Mouse (Mus musculus) kidney, postnatal 14 days (tissue): Measurements from ENCODE around the gene Gm10553.
"Not testable (repeated sequence)": the region's sequence is repeated elsewhere in the genome, so short reads cannot be mapped to it uniquely, and the experiment has no call there.

Source experiments
- DNase-seq: peaks from one replicate; pipeline ENCODE4 v3.0.0; 2022; ENCODE audit warnings: mixed read lengths

Gm10553 gene

GRCm38 (mm10) chr1:85099864-85100263, at the start of gene Gm10553:
Gm10553 (plus strand) TSS chr1:85100164.
- DNase-seq = not testable (repeated sequence)

GRCm38 (mm10) chr1:85071690-85072089, 28.3 kb upstream of the Gm10553 start:
- not testable (repeated sequence) for DNase-seq

DNA sequence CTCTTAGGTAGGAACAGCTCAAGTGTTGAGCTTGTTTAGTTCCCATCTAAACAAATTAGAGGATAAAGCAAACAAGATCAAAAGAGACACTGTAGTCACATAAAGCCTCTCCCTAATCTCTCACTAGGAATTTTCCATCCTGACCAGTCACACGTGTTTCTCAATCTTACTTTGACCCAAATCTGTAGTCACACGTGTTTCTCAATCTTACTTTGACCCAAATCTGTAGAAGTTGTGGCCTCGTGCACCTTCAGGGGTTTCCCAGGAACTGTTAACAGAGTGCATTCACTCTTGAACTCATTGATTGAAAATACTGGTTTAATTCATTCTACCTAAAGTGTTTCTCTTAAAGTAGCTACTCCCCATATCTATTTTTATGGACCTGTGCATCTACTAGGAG, 26.9 kb upstream of the Gm10553 start:
- not testable (repeated sequence) for DNase-seq

DNA sequence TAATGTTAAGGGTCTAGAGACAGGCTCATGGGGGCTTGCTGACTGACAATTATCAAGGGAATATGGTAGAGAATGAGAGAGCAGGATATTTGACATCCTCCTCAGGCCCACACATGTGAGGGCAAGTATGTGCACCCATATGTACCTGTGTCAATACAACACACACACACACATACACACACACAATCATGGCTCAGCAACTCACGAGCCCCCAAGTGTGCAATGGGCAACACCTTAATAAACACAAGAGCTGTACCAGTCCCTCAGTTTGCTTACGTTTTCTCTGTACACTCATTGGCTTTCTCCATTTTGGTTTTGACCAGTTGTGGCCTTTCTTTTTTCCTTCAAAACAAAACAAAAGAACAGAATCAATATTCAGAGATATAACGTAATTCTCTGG, 15.2 kb upstream of the Gm10553 start:
- DNase-seq = not testable (repeated sequence)

- not testable (repeated sequence) for DNase-seq
These were observed 13.8 kb upstream of the Gm10553 start for GRCm38 (mm10) chr1:85086211-85086610.

GRCm38 (mm10) chr1:85092169-85092568, 7.8 kb upstream of the Gm10553 start:
- not testable (repeated sequence) for DNase-seq

GRCm38 (mm10) chr1:85093011-85093572, 6.9 kb upstream of the Gm10553 start:
- not testable (repeated sequence) for DNase-seq

DNA sequence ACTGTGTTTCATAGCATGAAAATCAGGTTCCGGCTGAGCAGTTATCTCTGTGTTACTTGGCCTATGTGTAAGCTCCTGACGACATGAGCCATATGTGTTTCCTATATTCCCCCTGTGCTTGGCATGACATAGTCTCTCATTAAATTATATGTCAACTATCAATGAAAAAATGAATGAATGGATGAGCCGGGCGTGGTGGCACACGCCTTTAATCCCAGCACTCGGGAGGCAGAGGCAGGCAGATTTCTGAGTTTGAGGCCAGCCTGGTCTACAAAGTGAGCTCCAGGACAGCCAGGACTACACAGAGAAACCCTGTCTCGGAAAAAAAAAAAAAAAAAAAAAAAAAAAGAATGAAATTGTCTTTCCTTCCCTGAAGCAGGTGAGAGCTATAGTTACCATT, 883 bp upstream of the Gm10553 start:
- DNase-seq = not testable (repeated sequence)

GRCm38 (mm10) chr1:85101754-85102153, 1.8 kb downstream of the Gm10553 start:
- DNase-seq = not testable (repeated sequence)

DNA sequence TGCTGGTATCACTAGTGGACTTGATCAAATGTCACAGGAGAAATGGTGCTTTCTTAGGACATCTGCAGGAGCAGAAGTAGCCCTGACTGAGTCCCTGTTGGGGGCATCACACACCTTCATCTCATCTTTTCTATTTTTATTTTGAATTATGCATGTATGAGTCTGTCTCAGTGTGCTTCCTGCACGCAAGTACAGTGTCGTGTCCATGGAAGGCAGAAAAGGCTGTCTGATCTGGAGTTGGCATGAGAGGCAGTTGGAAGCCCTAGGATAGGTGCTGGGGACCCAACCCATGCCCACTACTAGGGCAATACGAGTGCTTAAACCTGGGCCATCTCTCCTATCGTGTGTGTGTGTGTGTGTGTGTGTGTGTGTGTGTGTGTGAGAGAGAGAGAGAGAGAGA, 5.4 kb downstream of the Gm10553 start:
- DNase-seq = not testable (repeated sequence)

GRCm38 (mm10) chr1:85106013-85106412, 6.0 kb downstream of the Gm10553 start:
- not testable (repeated sequence) for DNase-seq

DNA sequence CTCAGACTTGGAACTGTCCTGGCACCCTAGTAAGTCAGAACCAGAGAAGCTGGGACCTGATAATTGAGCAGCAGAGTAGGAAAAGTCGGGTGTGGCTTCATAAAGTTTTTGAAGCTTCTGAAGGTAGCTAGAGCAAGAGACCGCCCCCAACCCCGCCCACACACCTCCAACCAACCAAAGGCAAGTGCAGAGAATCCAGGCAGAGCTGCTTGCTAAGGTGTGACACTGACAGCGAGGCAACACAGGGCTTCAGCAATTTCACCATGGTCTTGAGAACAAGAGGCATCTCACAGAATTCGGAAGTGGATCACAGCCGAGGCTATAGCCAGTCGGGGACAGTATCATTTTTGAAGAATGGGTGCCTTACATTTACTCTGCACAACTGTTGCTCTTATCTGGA, 9.8 kb downstream of the Gm10553 start, which contains the start of gene A530032D15Rik:
A530032D15Rik (minus strand) TSS at position 101 of the 400 bp plus-strand sequence.
- not testable (repeated sequence) for DNase-seq

- not testable (repeated sequence) for DNase-seq
These were observed 10.9 kb downstream of the Gm10553 start for GRCm38 (mm10) chr1:85110876-85111275.

DNA sequence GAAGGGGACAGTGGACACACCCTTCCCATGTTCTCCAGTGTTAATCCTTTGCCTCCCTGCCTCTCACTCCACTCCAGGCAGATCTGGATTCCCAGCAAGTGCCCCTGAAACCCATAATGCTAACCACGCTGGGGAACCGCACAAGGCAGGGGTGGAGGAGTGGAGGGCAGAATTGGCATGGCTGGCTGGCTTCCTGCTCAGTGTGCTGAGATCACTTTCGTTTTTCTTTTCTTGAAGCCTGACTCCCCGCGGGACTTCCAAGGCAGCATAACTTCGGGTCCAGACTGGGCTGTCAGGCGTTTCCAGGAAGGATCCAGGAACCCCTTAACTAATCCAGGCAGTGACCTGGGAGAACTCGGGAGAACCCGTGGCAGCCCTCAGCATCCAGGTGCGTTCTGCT, 11.6 kb downstream of the Gm10553 start:
- peak; percentile 27 for DNase-seq

DNA sequence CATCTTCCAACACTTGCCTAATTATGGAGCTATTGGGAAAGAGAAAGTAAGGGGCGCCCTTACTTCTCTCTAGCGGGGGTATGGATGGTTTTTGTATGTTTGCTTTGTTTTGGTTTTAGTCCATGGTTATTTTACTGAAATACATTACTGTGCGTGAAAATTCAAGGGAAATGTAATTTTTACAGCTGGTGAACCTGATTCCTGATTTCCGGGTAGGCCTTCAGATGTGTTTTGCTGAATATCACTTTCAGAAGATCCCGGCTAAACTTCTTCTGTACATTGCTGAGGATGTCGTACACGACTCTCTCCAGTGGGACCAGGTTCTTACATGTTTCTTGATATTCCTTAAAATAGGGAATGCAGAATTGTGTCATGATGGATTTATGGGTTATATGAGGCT, 12.3 kb downstream of the Gm10553 start:
- not testable (repeated sequence) for DNase-seq

- DNase-seq = not testable (repeated sequence)
These were observed 12.9 kb downstream of the Gm10553 start for GRCm38 (mm10) chr1:85112889-85113288.

- not testable (repeated sequence) for DNase-seq
These were observed 14.1 kb downstream of the Gm10553 start for GRCm38 (mm10) chr1:85114078-85114477.

DNA sequence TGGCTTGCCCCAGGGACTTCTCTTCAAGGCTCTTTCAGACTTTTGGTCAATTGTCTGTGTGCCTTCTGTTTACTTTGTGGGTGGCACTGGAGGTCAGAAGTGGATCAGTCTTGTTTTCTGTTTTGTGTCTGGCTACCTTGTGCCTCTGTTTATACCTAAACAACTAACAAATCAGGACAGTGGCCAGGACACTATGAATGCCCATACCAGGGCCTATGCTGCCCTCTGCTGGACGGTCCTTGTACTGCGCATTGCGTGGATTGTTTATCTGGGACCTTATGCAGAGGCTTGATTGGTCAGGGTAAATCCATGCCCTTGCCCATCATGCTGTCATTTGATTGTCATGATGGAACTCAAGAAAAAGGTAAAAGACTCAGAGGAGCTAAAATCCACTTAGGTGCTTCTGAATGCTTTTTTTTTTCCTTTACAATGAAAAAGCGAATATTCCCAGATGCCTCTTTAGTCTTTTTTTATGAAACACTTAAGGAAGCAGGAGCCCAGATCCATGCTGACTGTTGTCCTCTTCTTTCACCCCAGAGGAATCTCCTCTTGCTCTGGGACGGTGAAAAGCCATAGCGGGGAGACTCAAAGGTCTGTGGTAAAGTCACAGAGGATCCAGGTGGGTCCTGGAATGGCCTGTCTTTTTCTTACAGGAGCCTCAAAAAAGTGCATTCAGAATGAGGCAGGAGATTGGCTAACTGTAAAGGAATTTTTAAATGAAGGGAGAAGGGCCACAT, 14.9 kb downstream of the Gm10553 start:
- peak; percentile 33 for DNase-seq

- DNase-seq = not testable (repeated sequence)
These were observed 17.6 kb downstream of the Gm10553 start for GRCm38 (mm10) chr1:85117537-85117936.

- DNase-seq = not testable (repeated sequence)
These were observed 18.4 kb downstream of the Gm10553 start for GRCm38 (mm10) chr1:85118341-85118740.

GRCm38 (mm10) chr1:85121841-85122240, 21.9 kb downstream of the Gm10553 start:
- DNase-seq = not testable (repeated sequence)

GRCm38 (mm10) chr1:85133671-85134070, 33.7 kb downstream of the Gm10553 start:
- not testable (repeated sequence) for DNase-seq
